Comparison of ENCODE assay signal across 8 mouse cellular contexts in genomic region chr8:129264296-129264695, GRCm38 (mm10). TPM values are rescaled to one million over a fixed set of nuclear protein-coding genes. Genes with fewer than 3 reads are reported as not detected.
DNase-seq lines count a peak whose midpoint lies in the region; ATAC-seq and TF ChIP-seq lines count a peak whose summit lies in the region.

No protein-coding gene starts in this region.

- H3K4me1 ChIP-seq in lung, postnatal 0 days (ENCODE audit: insufficient read depth, low read depth, low read length), result no peaks in the 10 kb centered on the region
- H3K4me1 ChIP-seq in lung, adult 2 months (ENCODE audit: control insufficient read depth, insufficient read depth, low read length), result no peaks in the 10 kb centered on the region; the same call in 1 of the 2 replicates
- no peaks in the 10 kb centered on the region for H3K4me1 ChIP-seq in embryonic fibroblast, embryonic 13.5 days (ENCODE audit: control insufficient read depth, insufficient read depth, low read length)
- H3K4me1 ChIP-seq in limb, embryonic 13.5 days, result peaks cover 5% of the 10 kb centered on the region; the same call in 1 of the 2 replicates
- H3K4me1 ChIP-seq in neural tube, embryonic 14.5 days (ENCODE audit: control insufficient read depth, insufficient read depth, low read length), result no peaks in the 10 kb centered on the region

- H3K9ac ChIP-seq in lung, postnatal 0 days (replicated peaks; ENCODE audit: low read depth), result no peak overlapping the region
- H3K9ac ChIP-seq in limb, embryonic 13.5 days, result no peak overlapping the region
- no peak overlapping the region for H3K9ac ChIP-seq in neural tube, embryonic 14.5 days (replicated peaks; ENCODE audit: low read depth, low read length)

- TF ChIP-seq EP300 in lung, postnatal 0 days (IDR thresholded peaks at IDR 0.05), result no peak

- TF ChIP-seq POLR2A in lung, adult 2 months (IDR thresholded peaks at IDR 0.05; ENCODE audit: borderline replicate concordance, extremely low read depth, low read depth, low read length), result no peak
- TF ChIP-seq POLR2A in embryonic fibroblast, embryonic 13.5 days (IDR thresholded peaks at IDR 0.05; ENCODE audit: low read depth, low read length), result no peak

- no peaks in the 10 kb centered on the region for H3K9me3 ChIP-seq in lung, postnatal 0 days (ENCODE audit: low read length)
- H3K9me3 ChIP-seq in limb, embryonic 13.5 days, result peaks cover 14% of the 10 kb centered on the region
- H3K9me3 ChIP-seq in neural tube, embryonic 14.5 days (ENCODE audit: control insufficient read depth, low read length), result peaks cover 10% of the 10 kb centered on the region; the same call in 1 of the 2 replicates

- DNase-seq in lung, postnatal 0 days (ENCODE audit: low spot score), result no peak
- DNase-seq in lung, adult 2 months, result no peak
- no peak for DNase-seq in urinary bladder, adult 18-20 months (ENCODE audit: low spot score in 2 of 2)
- no peak for DNase-seq in right cerebral cortex, adult 18-20 months
- no peak for DNase-seq in thymus, postnatal 4 days

- no peaks in the 10 kb centered on the region for H3K36me3 ChIP-seq in lung, postnatal 0 days (ENCODE audit: insufficient read depth, low read length)
- peaks cover 21% of the 10 kb centered on the region for H3K36me3 ChIP-seq in limb, embryonic 13.5 days
- no peaks in the 10 kb centered on the region for H3K36me3 ChIP-seq in neural tube, embryonic 14.5 days (ENCODE audit: control insufficient read depth, insufficient read depth, low read length)

- H3K4me2 ChIP-seq in lung, postnatal 0 days (replicated peaks; ENCODE audit: low read depth, low read length), result 0 out of 2 replicates have a peak overlapping the region, but pooled peaks have one; percentile 62
- peak overlapping the region; percentile 72 for H3K4me2 ChIP-seq in limb, embryonic 13.5 days (replicated peaks)
- peak overlapping the region; percentile 50; the same call in 1 of the 2 replicates for H3K4me2 ChIP-seq in neural tube, embryonic 14.5 days (ENCODE audit: low read depth, low read length)

- 61% methylated on average over 2 of the region's 2 CpGs for WGBS in lung, postnatal 0 days
- 69% methylated on average over 2 of the region's 2 CpGs for WGBS in lung, adult 2 months
- WGBS in limb, embryonic 13.5 days, result 72% methylated on average over 2 of the region's 2 CpGs
- 74% methylated on average over 2 of the region's 2 CpGs for WGBS in neural tube, embryonic 14.5 days

- H3K27me3 ChIP-seq in lung, postnatal 0 days (replicated peaks; ENCODE audit: insufficient read depth, low read length), result no peaks in the 10 kb centered on the region
- no peaks in the 10 kb centered on the region for H3K27me3 ChIP-seq in limb, embryonic 13.5 days
- H3K27me3 ChIP-seq in neural tube, embryonic 14.5 days (ENCODE audit: control insufficient read depth, insufficient read depth, low read length), result no peaks in the 10 kb centered on the region

- no peak overlapping the region for H3K4me3 ChIP-seq in lung, postnatal 0 days (ENCODE audit: low read depth, low read length)
- H3K4me3 ChIP-seq in lung, adult 2 months (replicated peaks; ENCODE audit: extremely low read depth, low read depth, low read length), result no peak overlapping the region
- H3K4me3 ChIP-seq in embryonic fibroblast, embryonic 13.5 days (ENCODE audit: insufficient read depth, low read length), result peak overlapping the region; percentile 70; the same call in 1 of the 2 replicates
- H3K4me3 ChIP-seq in limb, embryonic 13.5 days, result peak overlapping the region; percentile 56
- peak overlapping the region; percentile 43; the same call in 1 of the 2 replicates for H3K4me3 ChIP-seq in neural tube, embryonic 14.5 days (ENCODE audit: low read depth, low read length)

- no peak for TF ChIP-seq CTCF in lung, postnatal 0 days (IDR thresholded peaks at IDR 0.05)
- TF ChIP-seq CTCF in lung, adult 2 months (IDR thresholded peaks at IDR 0.05; ENCODE audit: insufficient read depth, low read length), result no peak
- no peak for TF ChIP-seq CTCF in embryonic fibroblast, embryonic 13.5 days (IDR thresholded peaks at IDR 0.05; ENCODE audit: borderline replicate concordance, insufficient read depth, low read length)

- H3K27ac ChIP-seq in lung, postnatal 0 days (ENCODE audit: low read length), result no peak overlapping the region
- no peak overlapping the region for H3K27ac ChIP-seq in embryonic fibroblast, embryonic 13.5 days (ENCODE audit: insufficient read depth, low read length)
- H3K27ac ChIP-seq in limb, embryonic 13.5 days, result no peak overlapping the region
- no peak overlapping the region for H3K27ac ChIP-seq in neural tube, embryonic 14.5 days (ENCODE audit: low read depth, low read length)

- no peak for ATAC-seq in lung, postnatal 0 days
- no peak for ATAC-seq in limb, embryonic 13.5 days (ENCODE audit: low FRiP score, low read depth)
- no peak for ATAC-seq in neural tube, embryonic 14.5 days (ENCODE audit: low read depth)

RNA-seq across cellular contexts. Expression of gene 2610044O15Rik8, which starts 30.1 kb away (rescaled TPM):
- 20.6 and 21.8 TPM in 2 replicates for polyA plus RNA-seq in lung, postnatal 0 days (2015; fragmentation: Nextera tagmentation; extraction: Ambion mirVana)
- polyA plus RNA-seq in lung, adult 2 months (2012; rRNA removed), result 1.4 and 2.1 TPM in 2 replicates
- polyA plus RNA-seq in embryonic fibroblast, embryonic 13.5 days (2011; ENCODE audit: insufficient read length, low read depth, missing spikeins), result 16.7 and 23.5 TPM in 2 replicates
- polyA plus RNA-seq in limb, embryonic 13.5 days (2015; fragmentation: Nextera tagmentation; extraction: Ambion mirVana), result 24.5 and 26.5 TPM in 2 replicates
- 28.4 and 31.4 TPM in 2 replicates for polyA plus RNA-seq in neural tube, embryonic 14.5 days (2014; fragmentation: Nextera tagmentation; extraction: Ambion mirVana)

Comparison
In these comparisons a context has a peak if more than half of its experiments do, and no peak if none do; other contexts are left out.
1. H3K4me3 ChIP-seq: peak in embryonic fibroblast, embryonic 13.5 days (single experiment), limb, embryonic 13.5 days (single experiment) and neural tube, embryonic 14.5 days (single experiment); none in lung, postnatal 0 days (single experiment) and lung, adult 2 months (single experiment).
2. Peak in every context shown above with its lines, with median percentiles within 50 percentile points of each other: H3K4me2 ChIP-seq.